Mouse (Mus musculus) bone marrow macrophage, adult 2 months (primary cell): ENCODE data around the gene 6430571L13Rik. TPM values are rescaled to one million over a fixed set of nuclear protein-coding genes. Genes with fewer than 3 reads are reported as not detected.

Source experiments
- H3K27ac ChIP-seq: 2 replicates; pipeline ENCODE4 v1.5.1; 2012; ENCODE audit warnings: low read depth, low read length; ENCODE audit not compliant: insufficient read depth
- H3K4me1 ChIP-seq: 2 replicates; pipeline ENCODE4 v1.6.1; 2012; ENCODE audit warnings: low read length; ENCODE audit not compliant: control insufficient read depth, insufficient read depth
- H3K4me3 ChIP-seq: 2 replicates; pipeline ENCODE4 v1.5.1; 2012; ENCODE audit warnings: mild to moderate bottlenecking, low read length, moderate library complexity; ENCODE audit not compliant: insufficient read depth
- CTCF ChIP-seq: IDR thresholded peaks from 2 replicates; pipeline ENCODE4 v1.5.1; 2012; ENCODE audit warnings: low read depth, mild to moderate bottlenecking, low read length, moderate library complexity
- POLR2A ChIP-seq: IDR thresholded peaks from 2 replicates; pipeline ENCODE4 v1.6.1; 2012; ENCODE audit warnings: mild to moderate bottlenecking, low read depth, low read length, borderline replicate concordance
- polyA plus RNA-seq: library from polyadenylated mRNA; stranded (reverse); fragments of >200 nt; gene quantifications from 2 replicates; pipeline ENCODE4 v1.2.4, GENCODE M21; 2012; ENCODE audit not compliant: missing spikeins, insufficient read depth, insufficient read length

The 6430571L13Rik gene
- polyA plus RNA-seq, 1 experiment, result not detected

GRCm38 (mm10) chr9:107400060-107400511 is 59.7 kb downstream of the 6430571L13Rik start:
- TF ChIP-seq CTCF (no peak), POLR2A (no peak)
- no peaks in the 10 kb centered on the region for H3K4me1 ChIP-seq
- H3K27ac ChIP-seq, result no peak overlapping the region
- H3K4me3 ChIP-seq, result peak overlapping the region; percentile 12; the same call in 1 of the 2 replicates

- H3K27ac ChIP-seq, result no peak overlapping the region
- TF ChIP-seq CTCF (no peak), POLR2A (no peak)
Observed at GRCm38 (mm10) chr9:107400666-107401285, 60.4 kb downstream of the 6430571L13Rik start.

More at GRCm38 (mm10) chr9:107400666-107401285, 60.4 kb downstream of the 6430571L13Rik start:
- Histone ChIP-seq H3K4me3 (no peak overlapping the region), H3K4me1 (no peaks in the 10 kb centered on the region)

Other genes with a start within 250 kb of the 6430571L13Rik start
- gene Dock3, start 108.7 kb upstream of the 6430571L13Rik start, polyA plus RNA-seq, result 0.16 TPM in 1 of 2 replicates, not detected in the other
- gene Mapkapk3, start 50.7 kb upstream of the 6430571L13Rik start, polyA plus RNA-seq, result 51.9 and 53.6 TPM in 2 replicates
- 0.80 and 0.83 TPM in 2 replicates for gene Cish, start 44.6 kb upstream of the 6430571L13Rik start, polyA plus RNA-seq
- 14.1 and 15.3 TPM in 2 replicates for gene Hemk1, start 2.3 kb upstream of the 6430571L13Rik start, polyA plus RNA-seq
- not detected in 2 replicates for gene Cacna2d2, start 59.0 kb downstream of the 6430571L13Rik start, polyA plus RNA-seq
- 19.0 and 20.9 TPM in 2 replicates for gene Tmem115, start 193.3 kb downstream of the 6430571L13Rik start, polyA plus RNA-seq
- gene Cyb561d2, start 201.6 kb downstream of the 6430571L13Rik start, polyA plus RNA-seq, result 18.9 and 30.6 TPM in 2 replicates
- 19.9 and 22.5 TPM in 2 replicates for gene Nprl2, start 201.6 kb downstream of the 6430571L13Rik start, polyA plus RNA-seq
- 0.66 TPM in 1 of 2 replicates, not detected in the other for gene Zmynd10, start 206.7 kb downstream of the 6430571L13Rik start, polyA plus RNA-seq
- 45.1 and 46.2 TPM in 2 replicates for gene Rassf1, start 211.0 kb downstream of the 6430571L13Rik start, polyA plus RNA-seq
- gene Tusc2, start 222.7 kb downstream of the 6430571L13Rik start, polyA plus RNA-seq, result 23.0 and 23.6 TPM in 2 replicates
- gene Hyal2, start 227.3 kb downstream of the 6430571L13Rik start, polyA plus RNA-seq, result 8.8 and 10.3 TPM in 2 replicates
- gene Hyal1, start 236.3 kb downstream of the 6430571L13Rik start, polyA plus RNA-seq, result 2.3 and 4.7 TPM in 2 replicates
- gene Naa80, start 238.3 kb downstream of the 6430571L13Rik start, polyA plus RNA-seq, result 16.9 and 21.1 TPM in 2 replicates
- gene Hyal3, start 240.2 kb downstream of the 6430571L13Rik start, polyA plus RNA-seq, result 0.29 and 0.59 TPM in 2 replicates
- 8.2 and 8.6 TPM in 2 replicates for gene Ifrd2, start 247.0 kb downstream of the 6430571L13Rik start, polyA plus RNA-seq